Mouse (Mus musculus) ovary, adult 18-20 months (tissue): ENCODE data around the gene Bicdl1.

ENCODE experiments used
- DNase-seq: peaks from one replicate; pipeline ENCODE4 v3.0.0; 2022; ENCODE audit warnings: low spot score, mixed read lengths

Gene Bicdl1

GRCm38 (mm10) chr5:115726019-115726418 is 5.4 kb downstream of the Bicdl1 start:
- DNase-seq = no peak

GRCm38 (mm10) chr5:115724422-115724821 is 7.0 kb downstream of the Bicdl1 start:
- no peak for DNase-seq

GRCm38 (mm10) chr5:115722188-115722959 is 9.0 kb downstream of the Bicdl1 start:
- peak; percentile 6 for DNase-seq

- DNase-seq = no peak
These were observed 10.7 kb downstream of the Bicdl1 start for GRCm38 (mm10) chr5:115720761-115721160.

GRCm38 (mm10) chr5:115717693-115718092 is 13.7 kb downstream of the Bicdl1 start:
- DNase-seq = no peak

GRCm38 (mm10) chr5:115717106-115717505 is 14.3 kb downstream of the Bicdl1 start:
- DNase-seq = no peak

- no peak for DNase-seq
These were observed 15.0 kb downstream of the Bicdl1 start for GRCm38 (mm10) chr5:115716426-115716825.

GRCm38 (mm10) chr5:115714761-115715160 is 16.7 kb downstream of the Bicdl1 start:
- no peak for DNase-seq

- DNase-seq = no peak
These were observed 18.9 kb downstream of the Bicdl1 start for GRCm38 (mm10) chr5:115712487-115712886.

- DNase-seq = no peak
These were observed 19.6 kb downstream of the Bicdl1 start for GRCm38 (mm10) chr5:115711636-115712419.

- DNase-seq = no peak
These were observed 21.2 kb downstream of the Bicdl1 start for GRCm38 (mm10) chr5:115710171-115710570.

- no peak for DNase-seq
These were observed 22.5 kb downstream of the Bicdl1 start for GRCm38 (mm10) chr5:115708930-115709329.

- DNase-seq = no peak
These were observed 29.4 kb downstream of the Bicdl1 start for GRCm38 (mm10) chr5:115701981-115702380.

- no peak for DNase-seq
These were observed 30.2 kb downstream of the Bicdl1 start for GRCm38 (mm10) chr5:115701215-115701614.

GRCm38 (mm10) chr5:115696811-115697210 is 34.6 kb downstream of the Bicdl1 start:
- no peak for DNase-seq

- DNase-seq = no peak
These were observed 36.1 kb downstream of the Bicdl1 start for GRCm38 (mm10) chr5:115695191-115695770.

- DNase-seq = no peak
These were observed 38.1 kb downstream of the Bicdl1 start for GRCm38 (mm10) chr5:115693271-115693670.

GRCm38 (mm10) chr5:115686716-115687115 is 44.7 kb downstream of the Bicdl1 start:
- no peak for DNase-seq

- DNase-seq = no peak
These were observed 46.3 kb downstream of the Bicdl1 start for GRCm38 (mm10) chr5:115685126-115685525.

- no peak for DNase-seq
These were observed 59.6 kb downstream of the Bicdl1 start for GRCm38 (mm10) chr5:115671846-115672245.

GRCm38 (mm10) chr5:115670406-115670805 is 61.0 kb downstream of the Bicdl1 start:
- DNase-seq = no peak

- no peak for DNase-seq
These were observed 61.4 kb downstream of the Bicdl1 start for GRCm38 (mm10) chr5:115669974-115670373.

- DNase-seq = no peak
These were observed 62.4 kb downstream of the Bicdl1 start for GRCm38 (mm10) chr5:115668986-115669385.
